Mouse (Mus musculus) MEL (cell line): Measurements from ENCODE around the gene Eef1a2. TPM values are rescaled to one million over a fixed set of nuclear protein-coding genes. Genes with fewer than 3 reads are reported as not detected.

Source experiments
- DNase-seq: peaks from one replicate; pipeline ENCODE4 v3.0.0; 2011; ENCODE audit warnings: low read depth, low spot score
- H3K27ac ChIP-seq: 2 replicates; pipeline ENCODE4 v1.5.1; 2012; ENCODE audit warnings: low read depth, mild to moderate bottlenecking, control low read depth, low read length, moderate library complexity; ENCODE audit not compliant: control insufficient read depth
- H3K27me3 ChIP-seq, 2 experiments: fragments of 150-350 bp in 1 of 2; sonication (generic) in 1 of 2; 2 replicates each; pipeline ENCODE4 v1.6.1; 2012; ENCODE audit warnings: low read length in 2 of 2, mild to moderate bottlenecking in 2 of 2, improper control_type of control experiment in 1 of 2, moderate library complexity in 1 of 2; ENCODE audit not compliant: insufficient read depth in 2 of 2, control insufficient read depth in 1 of 2
- H3K36me3 ChIP-seq, 2 experiments: 2 replicates each; pipeline ENCODE4 v1.6.1; 2012 to 2014; ENCODE audit warnings: low read length in 2 of 2, improper control_type of control experiment in 1 of 2, inconsistent platforms in 1 of 2, mild to moderate bottlenecking in 1 of 2; ENCODE audit not compliant: insufficient read depth in 2 of 2, control insufficient read depth in 1 of 2
- H3K4me1 ChIP-seq, 2 experiments: fragments of 150-350 bp in 1 of 2; sonication (generic) in 1 of 2; 2 replicates each; pipeline ENCODE4 v1.6.1; 2012; ENCODE audit warnings: low read length in 2 of 2, improper control_type of control experiment in 1 of 2, mild to moderate bottlenecking in 1 of 2; ENCODE audit not compliant: insufficient read depth in 2 of 2, control insufficient read depth in 1 of 2
- H3K4me3 ChIP-seq, 2 experiments: fragments of 150-350 bp in 1 of 2; sonication (generic) in 1 of 2; 2 replicates each; pipeline ENCODE4 v1.5.1; 2012; ENCODE audit warnings: low read depth in 2 of 2, low read length in 2 of 2, mild to moderate bottlenecking in 2 of 2, moderate library complexity in 2 of 2, control low read depth in 1 of 2, improper control_type of control experiment in 1 of 2; ENCODE audit not compliant: control insufficient read depth in 1 of 2, insufficient read depth in 1 of 2
- H3K79me2 ChIP-seq: 2 replicates; pipeline ENCODE4 v1.6.1; 2012; ENCODE audit warnings: mild to moderate bottlenecking, low read length, moderate library complexity; ENCODE audit not compliant: control insufficient read depth, poor library complexity, insufficient read depth
- H3K9ac ChIP-seq: 2 replicates; pipeline ENCODE4 v1.6.1; 2012; ENCODE audit warnings: low read depth, mild to moderate bottlenecking, control low read depth, low read length, moderate library complexity; ENCODE audit not compliant: control insufficient read depth, poor library complexity, severe bottlenecking
- H3K9me3 ChIP-seq: fragments of 150-350 bp; sonication (generic); replicated peaks from 2 replicates; pipeline ENCODE4 v1.6.1; 2012; ENCODE audit warnings: mild to moderate bottlenecking, low read length, improper control_type of control experiment, moderate library complexity; ENCODE audit not compliant: insufficient read depth
- CHD1 ChIP-seq: IDR thresholded peaks from 2 replicates; pipeline ENCODE4 v1.6.1; 2012; ENCODE audit warnings: low read depth, mild to moderate bottlenecking, inconsistent platforms, low read length, improper control_type of control experiment
- CHD2 ChIP-seq: IDR thresholded peaks from 2 replicates; pipeline ENCODE4 v1.6.1; 2011; ENCODE audit warnings: low read length, improper control_type of control experiment
- GABPA ChIP-seq: IDR thresholded peaks from 2 replicates; pipeline ENCODE4 v1.6.1; 2012; ENCODE audit warnings: low read depth, mild to moderate bottlenecking, inconsistent platforms, low read length, improper control_type of control experiment, moderate library complexity
- KAT2A ChIP-seq: conservative IDR thresholded peaks from 2 replicates; pipeline ENCODE4 v1.6.1; 2012; ENCODE audit warnings: low read depth, low read length, improper control_type of control experiment, inconsistent platforms
- MAFK ChIP-seq: IDR thresholded peaks from 2 replicates; pipeline ENCODE4 v1.6.1; 2011; ENCODE audit warnings: low read depth, mild to moderate bottlenecking, low read length, improper control_type of control experiment, borderline replicate concordance
- MAX ChIP-seq: IDR thresholded peaks from 2 replicates; pipeline ENCODE4 v1.6.1; 2011; ENCODE audit warnings: low read length, improper control_type of control experiment
- MEF2A ChIP-seq: IDR thresholded peaks from 2 replicates; pipeline ENCODE4 v1.6.1; 2014; ENCODE audit warnings: low read depth, mild to moderate bottlenecking, inconsistent platforms, low read length, improper control_type of control experiment; ENCODE audit not compliant: poor library complexity, insufficient replicate concordance, severe bottlenecking; ENCODE audit errors: extremely low read depth
- MXI1 ChIP-seq: IDR thresholded peaks from 2 replicates; pipeline ENCODE4 v1.6.1; 2011; ENCODE audit warnings: mild to moderate bottlenecking, low read depth, low read length, improper control_type of control experiment
- NRF1 ChIP-seq: IDR thresholded peaks from 2 replicates; pipeline ENCODE4 v1.6.1; 2014; ENCODE audit warnings: low read depth, mild to moderate bottlenecking, inconsistent platforms, low read length, improper control_type of control experiment, moderate library complexity; ENCODE audit not compliant: poor library complexity, insufficient read depth, severe bottlenecking
- RAD21 ChIP-seq: IDR thresholded peaks from 2 replicates; pipeline ENCODE4 v1.6.1; 2011; ENCODE audit warnings: mild to moderate bottlenecking, low read depth, low read length, improper control_type of control experiment
- TCF12 ChIP-seq: IDR thresholded peaks from 2 replicates; pipeline ENCODE4 v1.6.1; 2014; ENCODE audit warnings: low read depth, mild to moderate bottlenecking, inconsistent platforms, low read length, improper control_type of control experiment, moderate library complexity
- USF1 ChIP-seq: IDR thresholded peaks from 2 replicates; pipeline ENCODE4 v1.6.1; 2014; ENCODE audit warnings: low read depth, mild to moderate bottlenecking, inconsistent platforms, low read length, improper control_type of control experiment, moderate library complexity
- ZNF384 ChIP-seq: IDR thresholded peaks from 2 replicates; pipeline ENCODE4 v1.6.1; 2012; ENCODE audit warnings: low read depth, mild to moderate bottlenecking, inconsistent platforms, low read length, improper control_type of control experiment
- polyA plus RNA-seq, 2 experiments: library from polyadenylated mRNA; stranded (reverse) in 1 of 2; unstranded in 1 of 2; fragments of >175 nt in 1 of 2; fragments of >200 nt in 1 of 2; gene quantifications; 2 replicates each; pipeline versions ENCODE4 v1.2.1 to v1.2.4; 2012; ENCODE audit warnings: low replicate concordance in 2 of 2, low read depth in 1 of 2; ENCODE audit not compliant: insufficient read length in 2 of 2, insufficient read depth in 1 of 2, missing spikeins in 1 of 2
- total RNA-seq: library from RNA; depleted of rRNA; stranded (reverse); fragments of 300-350 nt; gene quantifications from 2 replicates; pipeline ENCODE4 v1.2.3, GENCODE M21; 2012

Eef1a2 gene
- total and polyA plus RNA-seq, 3 experiments = not detected

GRCm38 (mm10) chr2:181134591-181135445 lies 22.0 kb downstream of the Eef1a2 start, which contains the start of gene Kcnq2:
Gene Kcnq2 (minus strand): TSS chr2:181135300.
- Histone ChIP-seq H3K36me3 (no peaks in the 10 kb centered on the region), H3K27ac (no peak within 1 kb of the TSS), H3K9me3 (no peaks in the 10 kb centered on the region), H3K9ac (no peak within 1 kb of the TSS), H3K4me3 (no peak within 1 kb of the TSS), H3K79me2 (no peaks in the 10 kb centered on the region), H3K27me3 (peaks cover 0 to 4% of the 10 kb centered on the region in 2 experiments; a peak in 3 of 4 replicates), H3K4me1 (no peaks in the 10 kb centered on the region)
- DNase-seq = no peak
- TF ChIP-seq USF1 = no peak
- TF ChIP-seq CHD2 = no peak

- H3K27me3 ChIP-seq = no peaks in the 10 kb centered on the region; a peak in 1 of 4 replicates
- TF ChIP-seq MEF2A (no peak), MAX (no peak)
Measured at GRCm38 (mm10) chr2:181133837-181134590, 22.8 kb downstream of the Eef1a2 start.

GRCm38 (mm10) chr2:181130245-181130644 lies 26.6 kb downstream of the Eef1a2 start:
- Histone ChIP-seq H3K36me3 (no peaks in the 10 kb centered on the region), H3K4me3 (no peak overlapping the region), H3K79me2 (no peaks in the 10 kb centered on the region), H3K27ac (no peak overlapping the region), H3K9ac (no peak overlapping the region), H3K9me3 (no peaks in the 10 kb centered on the region)
- TF ChIP-seq TCF12 (no peak), GABPA (no peak), NRF1 (no peak), KAT2A (no peak), ZNF384 (no peak), CHD1 (no peak), MAFK (no peak), MXI1 (no peak), RAD21 (no peak)
- TF ChIP-seq, all 39 proteins: peak for 0
- Histone ChIP-seq H3K27me3 (no peaks in the 10 kb centered on the region; a peak in 2 of 4 replicates), H3K4me1 (no peaks in the 10 kb centered on the region)
- DNase-seq = no peak

More at GRCm38 (mm10) chr2:181133837-181134590, 22.8 kb downstream of the Eef1a2 start:
- Histone ChIP-seq H3K9ac (no peak overlapping the region), H3K9me3 (no peaks in the 10 kb centered on the region), H3K27ac (no peak overlapping the region), H3K4me3 (no peak overlapping the region), H3K79me2 (no peaks in the 10 kb centered on the region), H3K36me3 (no peaks in the 10 kb centered on the region), H3K4me1 (no peaks in the 10 kb centered on the region)
- DNase-seq = no peak
